Mouse (Mus musculus): ENCODE measurements around the gene Rnd3. TPM values are rescaled to one million over a fixed set of nuclear protein-coding genes. Genes with fewer than 3 reads are reported as not detected.

Gene Rnd3
- total and polyA plus RNA-seq, 2 experiments: 1.9 to 16.7 TPM

- peaks cover 28% of the 10 kb centered on the region for H3K36me3 ChIP-seq (ENCODE audit: control insufficient read depth, insufficient read depth, low read length)
- 24% methylated on average over 4 of the region's 4 CpGs for WGBS
- H3K27ac ChIP-seq (replicated peaks; ENCODE audit: insufficient read depth, low read depth, low read length): no peak overlapping the region
- H3K9ac ChIP-seq (ENCODE audit: low read depth, low read length): no peak overlapping the region
- DNase-seq (ENCODE audit: extremely low read depth, low read depth, low spot score): peak; percentile 92
- no peak overlapping the region for H3K4me3 ChIP-seq (ENCODE audit: insufficient read depth, low read depth, low read length)
- H3K79me2 ChIP-seq (ENCODE audit: control insufficient read depth, insufficient read depth, low read length): no peaks in the 10 kb centered on the region
- no peaks in the 10 kb centered on the region for H3K4me1 ChIP-seq (ENCODE audit: control insufficient read depth, insufficient read depth, low read length)
- TF ChIP-seq CTCF (IDR thresholded peaks at IDR 0.05; ENCODE audit: low read depth, low read length): no peak
- no peak for TF ChIP-seq POLR2A (IDR thresholded peaks at IDR 0.05; ENCODE audit: extremely low read depth, insufficient read depth, low read length)
- no peaks in the 10 kb centered on the region for H3K27me3 ChIP-seq (ENCODE audit: control insufficient read depth, insufficient read depth, low read length)
Observed at GRCm38 (mm10) chr2:51128090-51128489, 20.8 kb downstream of the Rnd3 start.

- 38% methylated on average over 2 of the region's 2 CpGs for WGBS
- H3K27me3 ChIP-seq (ENCODE audit: control insufficient read depth, insufficient read depth, low read length): no peaks in the 10 kb centered on the region
- H3K79me2 ChIP-seq (ENCODE audit: control insufficient read depth, insufficient read depth, low read length): no peaks in the 10 kb centered on the region
- no peaks in the 10 kb centered on the region for H3K36me3 ChIP-seq (ENCODE audit: control insufficient read depth, insufficient read depth, low read length)
- no peak overlapping the region for H3K27ac ChIP-seq (replicated peaks; ENCODE audit: insufficient read depth, low read depth, low read length)
- no peak for DNase-seq (ENCODE audit: extremely low read depth, low read depth, low spot score)
- H3K9ac ChIP-seq (ENCODE audit: low read depth, low read length): no peak overlapping the region
- no peaks in the 10 kb centered on the region for H3K4me1 ChIP-seq (ENCODE audit: control insufficient read depth, insufficient read depth, low read length)
- no peak overlapping the region for H3K4me3 ChIP-seq (ENCODE audit: insufficient read depth, low read depth, low read length)
- no peak for TF ChIP-seq CTCF (IDR thresholded peaks at IDR 0.05; ENCODE audit: low read depth, low read length)
- no peak for TF ChIP-seq POLR2A (IDR thresholded peaks at IDR 0.05; ENCODE audit: extremely low read depth, insufficient read depth, low read length)
Observed at GRCm38 (mm10) chr2:51110271-51110670, 38.6 kb downstream of the Rnd3 start.

GRCm38 (mm10) chr2:51108631-51109030 is 40.3 kb downstream of the Rnd3 start:
- no peak for DNase-seq (ENCODE audit: extremely low read depth, low read depth, low spot score)
- Histone ChIP-seq H3K27ac (replicated peaks; ENCODE audit: insufficient read depth, low read depth, low read length) (no peak overlapping the region), H3K9ac (ENCODE audit: low read depth, low read length) (no peak overlapping the region), H3K27me3 (ENCODE audit: control insufficient read depth, insufficient read depth, low read length) (no peaks in the 10 kb centered on the region), H3K4me1 (ENCODE audit: control insufficient read depth, insufficient read depth, low read length) (no peaks in the 10 kb centered on the region), H3K36me3 (ENCODE audit: control insufficient read depth, insufficient read depth, low read length) (no peaks in the 10 kb centered on the region), H3K4me3 (ENCODE audit: insufficient read depth, low read depth, low read length) (no peak overlapping the region), H3K79me2 (ENCODE audit: control insufficient read depth, insufficient read depth, low read length) (no peaks in the 10 kb centered on the region)
- no peak for TF ChIP-seq CTCF (IDR thresholded peaks at IDR 0.05; ENCODE audit: low read depth, low read length)
- TF ChIP-seq POLR2A (IDR thresholded peaks at IDR 0.05; ENCODE audit: extremely low read depth, insufficient read depth, low read length): no peak
- 69% methylated on average over 5 of the region's 5 CpGs for WGBS

- H3K27me3 ChIP-seq (ENCODE audit: control insufficient read depth, insufficient read depth, low read length): no peaks in the 10 kb centered on the region
- no peak for DNase-seq (ENCODE audit: extremely low read depth, low read depth, low spot score)
- no peak overlapping the region for H3K4me3 ChIP-seq (ENCODE audit: insufficient read depth, low read depth, low read length)
- 86% methylated on average over 4 of the region's 4 CpGs for WGBS
- H3K9ac ChIP-seq (ENCODE audit: low read depth, low read length): no peak overlapping the region
- no peaks in the 10 kb centered on the region for H3K4me1 ChIP-seq (ENCODE audit: control insufficient read depth, insufficient read depth, low read length)
- no peaks in the 10 kb centered on the region for H3K79me2 ChIP-seq (ENCODE audit: control insufficient read depth, insufficient read depth, low read length)
- no peaks in the 10 kb centered on the region for H3K36me3 ChIP-seq (ENCODE audit: control insufficient read depth, insufficient read depth, low read length)
- TF ChIP-seq CTCF (IDR thresholded peaks at IDR 0.05; ENCODE audit: low read depth, low read length) (no peak), POLR2A (IDR thresholded peaks at IDR 0.05; ENCODE audit: extremely low read depth, insufficient read depth, low read length) (no peak)
- no peak overlapping the region for H3K27ac ChIP-seq (replicated peaks; ENCODE audit: insufficient read depth, low read depth, low read length)
Observed at GRCm38 (mm10) chr2:51101187-51101586, 47.7 kb downstream of the Rnd3 start.

- no peak overlapping the region for H3K27ac ChIP-seq (replicated peaks; ENCODE audit: insufficient read depth, low read depth, low read length)
- TF ChIP-seq CTCF (IDR thresholded peaks at IDR 0.05; ENCODE audit: low read depth, low read length) (no peak), POLR2A (IDR thresholded peaks at IDR 0.05; ENCODE audit: extremely low read depth, insufficient read depth, low read length) (no peak)
- DNase-seq (ENCODE audit: extremely low read depth, low read depth, low spot score): no peak
- WGBS: 74% methylated on average over 9 of the region's 9 CpGs
- no peaks in the 10 kb centered on the region for H3K4me1 ChIP-seq (ENCODE audit: control insufficient read depth, insufficient read depth, low read length)
- no peaks in the 10 kb centered on the region for H3K27me3 ChIP-seq (ENCODE audit: control insufficient read depth, insufficient read depth, low read length)
- no peaks in the 10 kb centered on the region for H3K36me3 ChIP-seq (ENCODE audit: control insufficient read depth, insufficient read depth, low read length)
- no peak overlapping the region for H3K9ac ChIP-seq (ENCODE audit: low read depth, low read length)
- no peak overlapping the region for H3K4me3 ChIP-seq (ENCODE audit: insufficient read depth, low read depth, low read length)
- H3K79me2 ChIP-seq (ENCODE audit: control insufficient read depth, insufficient read depth, low read length): no peaks in the 10 kb centered on the region
Observed at GRCm38 (mm10) chr2:51099987-51100386, 48.9 kb downstream of the Rnd3 start.

GRCm38 (mm10) chr2:51099240-51099639 is 49.7 kb downstream of the Rnd3 start:
- no peak overlapping the region for H3K27ac ChIP-seq (replicated peaks; ENCODE audit: insufficient read depth, low read depth, low read length)
- H3K36me3 ChIP-seq (ENCODE audit: control insufficient read depth, insufficient read depth, low read length): no peaks in the 10 kb centered on the region
- WGBS: 72% methylated on average over 1 of the region's 1 CpGs
- H3K4me3 ChIP-seq (ENCODE audit: insufficient read depth, low read depth, low read length): no peak overlapping the region
- no peak for DNase-seq (ENCODE audit: extremely low read depth, low read depth, low spot score)
- H3K79me2 ChIP-seq (ENCODE audit: control insufficient read depth, insufficient read depth, low read length): no peaks in the 10 kb centered on the region
- H3K27me3 ChIP-seq (ENCODE audit: control insufficient read depth, insufficient read depth, low read length): no peaks in the 10 kb centered on the region
- TF ChIP-seq POLR2A (IDR thresholded peaks at IDR 0.05; ENCODE audit: extremely low read depth, insufficient read depth, low read length) (no peak), CTCF (IDR thresholded peaks at IDR 0.05; ENCODE audit: low read depth, low read length) (no peak)
- no peaks in the 10 kb centered on the region for H3K4me1 ChIP-seq (ENCODE audit: control insufficient read depth, insufficient read depth, low read length)
- H3K9ac ChIP-seq (ENCODE audit: low read depth, low read length): no peak overlapping the region
